Mouse (Mus musculus): Measurements from ENCODE around the gene Calhm4.
"Not testable (repeated sequence)": the region's sequence is repeated elsewhere in the genome, so short reads cannot be mapped to it uniquely, and the experiment has no call there.

Gene Calhm4

GRCm38 (mm10) chr10:34044210-34044609 is at the start of gene Calhm4:
TSS of gene Calhm4 (minus strand) at chr10:34044310.
- no peak for DNase-seq

- DNase-seq = no peak
These were observed 47.8 kb upstream of the Calhm4 start for GRCm38 (mm10) chr10:34091888-34092287.

- no peak for DNase-seq
These were observed 46.4 kb upstream of the Calhm4 start for GRCm38 (mm10) chr10:34090481-34090880.

- no peak for DNase-seq
These were observed 45.4 kb upstream of the Calhm4 start for GRCm38 (mm10) chr10:34089517-34089916.

GRCm38 (mm10) chr10:34088515-34088914 is 44.4 kb upstream of the Calhm4 start:
- no peak for DNase-seq

GRCm38 (mm10) chr10:34086514-34086913 is 42.4 kb upstream of the Calhm4 start:
- DNase-seq = no peak

- no peak for DNase-seq
These were observed 30.6 kb upstream of the Calhm4 start for GRCm38 (mm10) chr10:34074522-34075200.

GRCm38 (mm10) chr10:34071650-34072049 is 27.5 kb upstream of the Calhm4 start:
- DNase-seq = no peak

GRCm38 (mm10) chr10:34070999-34071492 is 26.9 kb upstream of the Calhm4 start:
- DNase-seq = no peak

- DNase-seq = no peak
These were observed 25.5 kb upstream of the Calhm4 start for GRCm38 (mm10) chr10:34069606-34070005.

- DNase-seq = no peak
These were observed 22.5 kb upstream of the Calhm4 start for GRCm38 (mm10) chr10:34066591-34066990.

GRCm38 (mm10) chr10:34053987-34054386 is 9.9 kb upstream of the Calhm4 start:
- no peak for DNase-seq

GRCm38 (mm10) chr10:34037401-34037800 is 6.7 kb downstream of the Calhm4 start, which contains the start of gene Trappc3l:
TSS of gene Trappc3l (plus strand) at chr10:34037597.
- no peak for DNase-seq

GRCm38 (mm10) chr10:34036587-34036986 is 7.5 kb downstream of the Calhm4 start:
- DNase-seq = peak in 1 of 2 experiments; percentile 20

- DNase-seq = peak; percentile 69 to 71
These were observed 10.3 kb downstream of the Calhm4 start for GRCm38 (mm10) chr10:34033630-34034305.

- DNase-seq = no peak
These were observed 13.8 kb downstream of the Calhm4 start for GRCm38 (mm10) chr10:34030322-34030721.

- DNase-seq = peak; percentile 95 to 97
These were observed 24.6 kb downstream of the Calhm4 start, which contains the start of gene Rwdd1 for GRCm38 (mm10) chr10:34019302-34020075. TSS of gene Rwdd1 (minus strand) at chr10:34019624.

- DNase-seq = peak in 1 of 2 experiments; percentile 7
These were observed 25.3 kb downstream of the Calhm4 start for GRCm38 (mm10) chr10:34018746-34019301.

- no peak for DNase-seq
These were observed 30.9 kb downstream of the Calhm4 start for GRCm38 (mm10) chr10:34013241-34013640.

- no peak for DNase-seq
These were observed 31.5 kb downstream of the Calhm4 start for GRCm38 (mm10) chr10:34012581-34012980.

- DNase-seq = no peak
These were observed 45.7 kb downstream of the Calhm4 start for GRCm38 (mm10) chr10:33998397-33998796.

GRCm38 (mm10) chr10:33996686-33997085 is 47.4 kb downstream of the Calhm4 start:
- DNase-seq = not testable (repeated sequence)

Measured in B cell, adult 2 months (primary cell).